Mouse (Mus musculus) retina, adult 2 months (tissue): ENCODE measurements around the gene Dnajc7.
"Not testable (repeated sequence)": the region's sequence is repeated elsewhere in the genome, so short reads cannot be mapped to it uniquely, and the experiment has no call there.

Source experiments
- DNase-seq: peaks from one replicate; pipeline ENCODE4 v3.0.0-alpha.2; 2012; ENCODE audit warnings: low read depth, low spot score

Gene Dnajc7

GRCm38 (mm10) chr11:100548141-100548540 lies 71.8 kb downstream of the Dnajc7 start:
- no peak for DNase-seq

- no peak for DNase-seq
Measured at GRCm38 (mm10) chr11:100546955-100547354, 73.0 kb downstream of the Dnajc7 start.

GRCm38 (mm10) chr11:100545746-100546085 lies 74.3 kb downstream of the Dnajc7 start:
- DNase-seq, result no peak

GRCm38 (mm10) chr11:100544832-100545745 lies 74.9 kb downstream of the Dnajc7 start, which contains the start of gene Ttc25:
Gene Ttc25 (plus strand): TSS chr11:100545607.
- peak; percentile 82 for DNase-seq

- no peak for DNase-seq
Measured at GRCm38 (mm10) chr11:100541577-100541976, 78.4 kb downstream of the Dnajc7 start.

GRCm38 (mm10) chr11:100540966-100541365 lies 79.0 kb downstream of the Dnajc7 start:
- DNase-seq, result no peak

GRCm38 (mm10) chr11:100536466-100536865 lies 83.5 kb downstream of the Dnajc7 start:
- DNase-seq, result no peak

- DNase-seq, result no peak
Measured at GRCm38 (mm10) chr11:100535996-100536395, 84.0 kb downstream of the Dnajc7 start.

- not testable (repeated sequence) for DNase-seq
Measured at GRCm38 (mm10) chr11:100534821-100535220, 85.1 kb downstream of the Dnajc7 start.

GRCm38 (mm10) chr11:100534411-100534810 lies 85.6 kb downstream of the Dnajc7 start:
- DNase-seq, result not testable (repeated sequence)

GRCm38 (mm10) chr11:100533871-100534270 lies 86.1 kb downstream of the Dnajc7 start:
- no peak for DNase-seq
